Mouse (Mus musculus): ENCODE measurements around the gene Tle6.

Tle6 gene

GRCm38 (mm10) chr10:81623441-81623840 lies 22.6 kb upstream of the Tle6 start:
- DNase-seq (ENCODE audit: low spot score): no peak

- no peak for DNase-seq (ENCODE audit: low spot score)
These were observed 19.9 kb upstream of the Tle6 start for GRCm38 (mm10) chr10:81620786-81621185.

- no peak for DNase-seq (ENCODE audit: low spot score)
These were observed 19.1 kb upstream of the Tle6 start for GRCm38 (mm10) chr10:81619976-81620375.

- no peak for DNase-seq (ENCODE audit: low spot score)
These were observed 14.6 kb upstream of the Tle6 start for GRCm38 (mm10) chr10:81615486-81615885.

GRCm38 (mm10) chr10:81612779-81613178 lies 11.9 kb upstream of the Tle6 start:
- no peak for DNase-seq (ENCODE audit: low spot score)

- no peak for DNase-seq (ENCODE audit: low spot score)
These were observed 7.4 kb upstream of the Tle6 start for GRCm38 (mm10) chr10:81608308-81608707.

GRCm38 (mm10) chr10:81605974-81606751 lies 5.3 kb upstream of the Tle6 start, which contains the start of gene BC025920:
TSS of gene BC025920 (plus strand) at chr10:81606270.
- DNase-seq (ENCODE audit: low spot score): peak; percentile 95

GRCm38 (mm10) chr10:81605666-81605973 lies 4.7 kb upstream of the Tle6 start:
- no peak for DNase-seq (ENCODE audit: low spot score)

GRCm38 (mm10) chr10:81604968-81605665 lies 4.2 kb upstream of the Tle6 start:
- DNase-seq (ENCODE audit: low spot score): peak; percentile 91

- no peak for DNase-seq (ENCODE audit: low spot score)
These were observed 3.4 kb upstream of the Tle6 start for GRCm38 (mm10) chr10:81604019-81604967.

GRCm38 (mm10) chr10:81602741-81603151 lies 1.9 kb upstream of the Tle6 start:
- no peak for DNase-seq (ENCODE audit: low spot score)

GRCm38 (mm10) chr10:81601396-81601905 lies 578 bp upstream of the Tle6 start:
- no peak for DNase-seq (ENCODE audit: low spot score)

GRCm38 (mm10) chr10:81600096-81600495 lies 777 bp downstream of the Tle6 start:
- DNase-seq (ENCODE audit: low spot score): no peak

- no peak for DNase-seq (ENCODE audit: low spot score)
These were observed 1.2 kb downstream of the Tle6 start for GRCm38 (mm10) chr10:81599630-81600029.

- no peak for DNase-seq (ENCODE audit: low spot score)
These were observed 2.0 kb downstream of the Tle6 start for GRCm38 (mm10) chr10:81598871-81599270.

- DNase-seq (ENCODE audit: low spot score): no peak
These were observed 2.5 kb downstream of the Tle6 start for GRCm38 (mm10) chr10:81598342-81598741.

GRCm38 (mm10) chr10:81597137-81597950 lies 3.5 kb downstream of the Tle6 start:
- DNase-seq (ENCODE audit: low spot score): peak; percentile 42

GRCm38 (mm10) chr10:81596611-81597010 lies 4.3 kb downstream of the Tle6 start:
- peak; percentile 37 for DNase-seq (ENCODE audit: low spot score)

- DNase-seq (ENCODE audit: low spot score): no peak
These were observed 5.3 kb downstream of the Tle6 start for GRCm38 (mm10) chr10:81595599-81595998.

- no peak for DNase-seq (ENCODE audit: low spot score)
These were observed 6.9 kb downstream of the Tle6 start for GRCm38 (mm10) chr10:81593935-81594334.

- no peak for DNase-seq (ENCODE audit: low spot score)
These were observed 7.7 kb downstream of the Tle6 start for GRCm38 (mm10) chr10:81593223-81593622.
